Mouse (Mus musculus) forebrain, embryonic 15.5 days (tissue): ENCODE results near the gene Mettl26. TPM values are rescaled to one million over a fixed set of nuclear protein-coding genes. Genes with fewer than 3 reads are reported as not detected.

Experiments used
- ATAC-seq: fragments of 200-750 bp; cut with Nextera tagmentation; replicated peaks from 2 replicates; pipeline ENCODE4 v1.8.0; 2017; ENCODE audit warnings: mild to moderate bottlenecking, moderate TSS enrichment, moderate library complexity
- H3K27ac ChIP-seq: fragments of 300-500 bp; sonication (generic); replicated peaks from 2 replicates; pipeline ENCODE4 v1.5.1; 2015; ENCODE audit warnings: mild to moderate bottlenecking, inconsistent platforms
- H3K27me3 ChIP-seq: fragments of 300-500 bp; sonication (generic); 2 replicates; pipeline ENCODE4 v1.6.1; 2015; ENCODE audit warnings: inconsistent platforms
- H3K36me3 ChIP-seq: fragments of 300-500 bp; sonication (generic); 2 replicates; pipeline ENCODE4 v1.6.1; 2015; ENCODE audit warnings: mild to moderate bottlenecking, inconsistent platforms
- H3K4me1 ChIP-seq: fragments of 300-500 bp; sonication (generic); 2 replicates; pipeline ENCODE4 v1.6.1; 2015; ENCODE audit warnings: inconsistent platforms
- H3K4me2 ChIP-seq: fragments of 300-500 bp; sonication (generic); replicated peaks from 2 replicates; pipeline ENCODE4 v1.6.1; 2015; ENCODE audit warnings: mild to moderate bottlenecking, inconsistent platforms
- H3K4me3 ChIP-seq: fragments of 300-500 bp; sonication (generic); 2 replicates; pipeline ENCODE4 v1.5.1; 2015; ENCODE audit warnings: mild to moderate bottlenecking, inconsistent platforms
- H3K9ac ChIP-seq: fragments of 300-500 bp; sonication (generic); replicated peaks from 2 replicates; pipeline ENCODE4 v1.6.1; 2015; ENCODE audit warnings: mild to moderate bottlenecking, inconsistent platforms
- H3K9me3 ChIP-seq: fragments of 300-500 bp; sonication (generic); 2 replicates; pipeline ENCODE4 v1.6.1; 2016; ENCODE audit warnings: inconsistent platforms
- WGBS: fragments of 180-500 bp; shearing (Covaris S2); methylation state at CpG from one replicate; pipeline ENCODE4 v1.1.7; 2015; ENCODE audit warnings: mixed read lengths; 5-methylcytosine and 5-hydroxymethylcytosine counted together
- polyA plus RNA-seq: library from polyadenylated mRNA; unstranded; fragments of >200 nt; fragmentation: Nextera tagmentation; extraction: Ambion mirVana; gene quantifications from 2 replicates; pipeline ENCODE4 v1.2.1, GENCODE M21; 2015

The Mettl26 gene
- polyA plus RNA-seq, 1 experiment from 2014 or later, result 61.8 TPM

DNA sequence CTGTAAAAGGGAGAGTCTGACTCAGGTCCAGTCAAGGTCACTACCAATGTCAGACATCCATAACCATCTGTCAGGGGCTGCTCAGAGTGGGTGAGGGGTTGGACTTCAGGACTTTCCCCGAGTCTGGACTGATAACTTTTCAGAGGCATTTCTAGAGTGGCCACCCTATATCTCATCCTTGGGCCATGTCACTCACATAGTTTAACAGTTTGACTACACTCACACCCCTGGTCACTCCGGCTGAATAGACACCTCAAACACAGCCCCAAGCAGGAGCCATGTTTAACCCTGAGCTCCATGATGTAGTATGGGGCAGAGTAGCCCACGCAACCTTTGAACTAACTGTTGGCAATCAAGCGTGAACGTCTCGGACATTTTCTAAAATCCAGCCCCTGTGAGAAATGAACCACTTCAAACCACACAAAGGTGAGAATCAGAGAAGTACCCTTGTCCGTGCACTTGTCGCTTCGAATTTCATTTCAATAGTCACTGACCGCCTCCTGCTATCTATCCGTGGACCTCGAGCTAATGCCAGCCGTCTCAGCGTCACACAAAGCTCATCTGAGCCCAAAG lies 640 bp upstream of the Mettl26 start:
- Histone ChIP-seq H3K27ac (peak overlapping the region; percentile 94), H3K4me1 (peaks cover 27% of the 10 kb centered on the region), H3K36me3 (peaks cover 15% of the 10 kb centered on the region), H3K9me3 (no peaks in the 10 kb centered on the region), H3K4me3 (peak overlapping the region; percentile 75), H3K9ac (peak overlapping the region; percentile 55), H3K27me3 (no peaks in the 10 kb centered on the region), H3K4me2 (peak overlapping the region; percentile 97)
- 7% methylated on average over 14 of the region's 14 CpGs for WGBS
- ATAC-seq, result 0 out of 2 replicates have a peak, but pooled peaks have one; percentile 13

DNA sequence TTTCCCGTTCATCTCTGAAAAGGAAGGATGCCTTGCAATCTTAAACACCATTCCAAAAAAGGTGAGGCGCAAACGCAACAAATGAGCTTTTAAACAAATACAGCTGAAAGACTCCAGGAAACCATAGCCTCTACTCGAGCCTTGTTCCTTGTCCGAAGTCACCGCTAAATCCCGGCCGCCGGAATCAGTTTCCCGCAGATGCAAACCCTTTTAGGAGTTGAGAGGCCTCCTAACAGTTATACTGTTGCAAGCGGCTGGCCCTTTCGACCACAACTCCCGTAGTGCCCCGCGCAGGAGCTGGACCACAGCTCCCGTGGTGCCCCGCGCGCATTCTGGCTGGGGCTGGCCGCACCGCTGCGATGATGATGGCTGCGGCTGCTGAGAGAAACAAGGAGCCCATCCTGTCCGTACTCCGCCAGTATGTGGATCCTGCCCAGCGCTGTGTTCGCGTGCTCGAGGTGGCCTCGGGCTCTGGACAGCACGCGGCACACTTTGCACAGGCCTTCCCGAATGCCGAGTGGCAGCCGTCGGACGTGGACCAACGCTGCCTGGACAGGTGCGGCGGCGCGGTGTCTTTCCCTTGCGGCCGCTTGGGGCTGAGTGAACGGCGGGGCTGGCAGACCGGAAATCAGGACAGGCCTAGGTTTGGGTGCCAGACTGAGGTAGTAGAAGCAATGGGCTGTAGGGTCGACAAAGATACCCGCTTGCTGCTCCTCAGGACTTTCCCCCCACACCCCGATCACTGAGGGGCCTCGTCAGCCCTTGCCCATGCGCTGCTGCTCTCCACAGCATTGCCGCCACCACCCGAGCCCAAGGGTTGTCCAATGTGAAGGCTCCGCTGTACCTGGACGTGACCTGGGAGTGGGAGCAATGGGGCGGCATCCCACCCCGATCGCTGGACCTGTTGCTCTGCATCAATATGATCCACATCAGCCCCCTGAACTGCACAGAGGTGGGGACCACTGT lies 580 bp downstream of the Mettl26 start:
- peak; percentile 93 for ATAC-seq
- Histone ChIP-seq H3K4me1 (peaks cover 32% of the 10 kb centered on the region), H3K9me3 (no peaks in the 10 kb centered on the region), H3K36me3 (peaks cover 20% of the 10 kb centered on the region), H3K4me2 (peak overlapping the region; percentile 97), H3K27ac (peak overlapping the region; percentile 94), H3K27me3 (no peaks in the 10 kb centered on the region), H3K4me3 (peak overlapping the region; percentile 75), H3K9ac (peak overlapping the region; percentile 85)
- under 1% methylated on average over 59 of the region's 59 CpGs for WGBS

GRCm38 (mm10) chr17:25876347-25876915 lies 1.6 kb downstream of the Mettl26 start:
- H3K9me3 ChIP-seq, result no peaks in the 10 kb centered on the region
- H3K4me1 ChIP-seq, result peaks cover 35% of the 10 kb centered on the region
- H3K36me3 ChIP-seq, result peaks cover 20% of the 10 kb centered on the region
- no peak for ATAC-seq
- WGBS, result 74% methylated on average over 10 of the region's 10 CpGs
- peak overlapping the region; percentile 75 for H3K4me3 ChIP-seq
- peak overlapping the region; percentile 94 for H3K27ac ChIP-seq
- no peaks in the 10 kb centered on the region for H3K27me3 ChIP-seq
- H3K9ac ChIP-seq, result peak overlapping the region; percentile 85
- H3K4me2 ChIP-seq, result peak overlapping the region; percentile 97

DNA sequence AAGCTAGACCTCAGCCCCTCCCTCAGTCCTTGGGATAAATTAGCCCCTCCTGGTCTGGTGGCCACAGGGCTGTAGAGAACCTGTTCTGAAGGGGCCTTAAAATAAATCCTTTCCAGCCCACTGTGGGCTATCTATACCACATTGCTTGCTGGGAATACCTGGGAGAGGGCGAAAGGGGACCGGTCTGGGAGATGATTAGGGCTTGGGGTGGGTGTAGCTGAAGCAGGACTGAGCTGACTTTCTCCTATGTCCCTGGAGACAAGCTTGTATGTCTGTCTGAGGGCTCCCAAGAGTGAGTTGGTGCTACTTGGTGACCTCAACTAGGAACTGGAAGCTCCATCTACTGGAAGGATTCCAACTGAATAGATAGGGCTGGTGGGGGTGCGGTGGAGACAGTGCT lies 2.2 kb downstream of the Mettl26 start:
- no peak for ATAC-seq
- 99% methylated on average over 3 of the region's 3 CpGs for WGBS
- H3K9ac ChIP-seq, result no peak overlapping the region
- peaks cover 20% of the 10 kb centered on the region for H3K36me3 ChIP-seq
- H3K4me1 ChIP-seq, result peaks cover 35% of the 10 kb centered on the region
- H3K4me2 ChIP-seq, result no peak overlapping the region
- no peaks in the 10 kb centered on the region for H3K9me3 ChIP-seq
- no peaks in the 10 kb centered on the region for H3K27me3 ChIP-seq
- H3K27ac ChIP-seq, result no peak overlapping the region
- no peak overlapping the region for H3K4me3 ChIP-seq

- no peaks in the 10 kb centered on the region for H3K9me3 ChIP-seq
- no peak overlapping the region for H3K4me2 ChIP-seq
- no peak overlapping the region for H3K9ac ChIP-seq
- H3K27me3 ChIP-seq, result no peaks in the 10 kb centered on the region
- H3K36me3 ChIP-seq, result peaks cover 23% of the 10 kb centered on the region
- no peak overlapping the region for H3K27ac ChIP-seq
- WGBS, result 91% methylated on average over 32 of the region's 32 CpGs
- H3K4me3 ChIP-seq, result no peak overlapping the region
- no peak for ATAC-seq
- peaks cover 35% of the 10 kb centered on the region for H3K4me1 ChIP-seq
Measured at GRCm38 (mm10) chr17:25877741-25878610, 3.1 kb downstream of the Mettl26 start.

GRCm38 (mm10) chr17:25878611-25879180 lies 3.8 kb downstream of the Mettl26 start:
- Histone ChIP-seq H3K27ac (no peak overlapping the region), H3K9me3 (no peaks in the 10 kb centered on the region), H3K36me3 (peaks cover 29% of the 10 kb centered on the region), H3K9ac (no peak overlapping the region), H3K4me3 (no peak overlapping the region), H3K27me3 (no peaks in the 10 kb centered on the region), H3K4me1 (peaks cover 35% of the 10 kb centered on the region), H3K4me2 (no peak overlapping the region)
- 91% methylated on average over 19 of the region's 19 CpGs for WGBS
- ATAC-seq, result no peak

- Histone ChIP-seq H3K4me2 (no peak overlapping the region), H3K27ac (no peak overlapping the region), H3K27me3 (no peaks in the 10 kb centered on the region), H3K4me1 (peaks cover 29% of the 10 kb centered on the region), H3K4me3 (no peak overlapping the region), H3K9ac (no peak overlapping the region), H3K36me3 (peaks cover 34% of the 10 kb centered on the region), H3K9me3 (no peaks in the 10 kb centered on the region)
- 52% methylated on average over 4 of the region's 4 CpGs for WGBS
- no peak for ATAC-seq
Measured at GRCm38 (mm10) chr17:25879261-25879660, 4.4 kb downstream of the Mettl26 start.

DNA sequence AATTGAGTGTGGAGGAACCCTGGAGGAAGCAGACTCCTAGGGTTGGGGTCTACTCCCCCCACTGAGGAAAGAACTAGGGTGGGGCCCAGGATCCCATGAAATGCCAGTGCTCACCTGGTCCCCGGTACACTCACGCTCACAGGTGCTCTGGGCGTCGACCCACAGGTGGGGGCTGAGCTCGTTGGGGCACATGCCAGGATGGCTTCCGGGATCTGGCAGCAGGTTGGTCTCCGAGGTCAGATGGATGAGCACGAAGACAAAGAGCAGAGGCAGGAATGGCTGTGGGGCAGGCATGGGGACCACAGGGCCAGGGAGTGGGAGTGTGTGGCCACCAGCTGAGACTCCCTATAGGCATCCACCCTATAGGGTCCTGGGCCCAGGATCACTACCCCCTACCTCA lies 4.9 kb downstream of the Mettl26 start:
- Histone ChIP-seq H3K36me3 (peaks cover 39% of the 10 kb centered on the region), H3K4me1 (peaks cover 26% of the 10 kb centered on the region), H3K27me3 (no peaks in the 10 kb centered on the region), H3K9me3 (no peaks in the 10 kb centered on the region), H3K9ac (no peak overlapping the region), H3K27ac (no peak overlapping the region), H3K4me3 (no peak overlapping the region), H3K4me2 (no peak overlapping the region)
- 75% methylated on average over 8 of the region's 8 CpGs for WGBS
- ATAC-seq, result no peak

GRCm38 (mm10) chr17:25880196-25880910 lies 5.5 kb downstream of the Mettl26 start, which contains the start of gene Wfikkn1:
Wfikkn1 (minus strand) TSS chr17:25880858.
- H3K4me3 ChIP-seq, result no peak within 1 kb of the TSS
- WGBS, result 28% methylated on average over 5 of the region's 5 CpGs
- H3K4me1 ChIP-seq, result peaks cover 26% of the 10 kb centered on the region
- H3K9ac ChIP-seq, result no peak within 1 kb of the TSS
- H3K9me3 ChIP-seq, result no peaks in the 10 kb centered on the region
- no peak within 1 kb of the TSS for H3K4me2 ChIP-seq
- 0 out of 2 replicates have a peak within 1 kb of the TSS, but pooled peaks have one; percentile 1 for H3K27ac ChIP-seq
- no peaks in the 10 kb centered on the region for H3K27me3 ChIP-seq
- peaks cover 40% of the 10 kb centered on the region for H3K36me3 ChIP-seq
- ATAC-seq, result no peak

- no peaks in the 10 kb centered on the region for H3K27me3 ChIP-seq
- 0 out of 2 replicates have a peak overlapping the region, but pooled peaks have one; percentile 1 for H3K27ac ChIP-seq
- H3K4me1 ChIP-seq, result peaks cover 22% of the 10 kb centered on the region
- H3K9ac ChIP-seq, result no peak overlapping the region
- H3K9me3 ChIP-seq, result no peaks in the 10 kb centered on the region
- 8% methylated on average over 5 of the region's 5 CpGs for WGBS
- H3K36me3 ChIP-seq, result peaks cover 40% of the 10 kb centered on the region
- ATAC-seq, result no peak
- no peak overlapping the region for H3K4me2 ChIP-seq
- H3K4me3 ChIP-seq, result no peak overlapping the region
Measured at GRCm38 (mm10) chr17:25880913-25881641, 6.2 kb downstream of the Mettl26 start.
